Mouse (Mus musculus): ENCODE results near the gene Vamp1. TPM values are rescaled to one million over a fixed set of nuclear protein-coding genes. Genes with fewer than 3 reads are reported as not detected.
"Not testable (repeated sequence)": the region's sequence is repeated elsewhere in the genome, so short reads cannot be mapped to it uniquely, and the experiment has no call there.

The Vamp1 gene
- total and polyA plus RNA-seq, 3 experiments: 1.5 to 5.5 TPM; not detected in 1

- no peak for DNase-seq (ENCODE audit: low read depth, low spot score)
These were observed 64.4 kb downstream of the Vamp1 start for GRCm38 (mm10) chr6:125279729-125280128.

GRCm38 (mm10) chr6:125282721-125283120 lies 67.4 kb downstream of the Vamp1 start:
- H3K9me3 ChIP-seq (replicated peaks; ENCODE audit: insufficient read depth, low read length); H3K4me3 ChIP-seq (ENCODE audit: control insufficient read depth in 1 of 2, insufficient read depth in 1 of 2, low read depth in 2 of 2, low read length in 2 of 2); H3K27me3 ChIP-seq (ENCODE audit: control insufficient read depth in 1 of 2, insufficient read depth in 2 of 2, low read length in 2 of 2); H3K27ac ChIP-seq (ENCODE audit: control insufficient read depth, low read depth, low read length); DNase-seq (ENCODE audit: low read depth, low spot score); H3K9ac ChIP-seq (ENCODE audit: control insufficient read depth, low read depth, low read length, poor library complexity, severe bottlenecking); H3K36me3 ChIP-seq (ENCODE audit: control insufficient read depth in 1 of 2, insufficient read depth in 2 of 2, low read length in 2 of 2); H3K79me2 ChIP-seq (ENCODE audit: control insufficient read depth, insufficient read depth, low read length, poor library complexity); H3K4me1 ChIP-seq (ENCODE audit: control insufficient read depth in 1 of 2, insufficient read depth in 2 of 2, low read length in 2 of 2): not testable (repeated sequence)

More at GRCm38 (mm10) chr6:125279729-125280128, 64.4 kb downstream of the Vamp1 start:
- Histone ChIP-seq H3K4me3 (ENCODE audit: control insufficient read depth in 1 of 2, insufficient read depth in 1 of 2, low read depth in 2 of 2, low read length in 2 of 2) (no peak overlapping the region), H3K27me3 (ENCODE audit: control insufficient read depth in 1 of 2, insufficient read depth in 2 of 2, low read length in 2 of 2) (peaks cover 2 to 3% of the 10 kb centered on the region in 2 experiments; a peak in 2 of 4 replicates), H3K36me3 (ENCODE audit: control insufficient read depth in 1 of 2, insufficient read depth in 2 of 2, low read length in 2 of 2) (no peaks in the 10 kb centered on the region), H3K9me3 (replicated peaks; ENCODE audit: insufficient read depth, low read length) (no peaks in the 10 kb centered on the region), H3K79me2 (ENCODE audit: control insufficient read depth, insufficient read depth, low read length, poor library complexity) (no peaks in the 10 kb centered on the region), H3K4me1 (ENCODE audit: control insufficient read depth in 1 of 2, insufficient read depth in 2 of 2, low read length in 2 of 2) (no peaks in the 10 kb centered on the region), H3K9ac (ENCODE audit: control insufficient read depth, low read depth, low read length, poor library complexity, severe bottlenecking) (no peak overlapping the region), H3K27ac (ENCODE audit: control insufficient read depth, low read depth, low read length) (no peak overlapping the region)
- TF ChIP-seq HCFC1 (IDR thresholded peaks at IDR 0.05; ENCODE audit: low read depth, low read length): no peak
- TF ChIP-seq USF1 (IDR thresholded peaks at IDR 0.05; ENCODE audit: low read depth, low read length): no peak
- TF ChIP-seq RCOR1 (IDR thresholded peaks at IDR 0.05; ENCODE audit: low read depth, low read length): no peak
- TF ChIP-seq SIN3A (IDR thresholded peaks at IDR 0.05; ENCODE audit: low read length): no peak
- TF ChIP-seq TAL1 (IDR thresholded peaks at IDR 0.05; ENCODE audit: low read length): no peak
- TF ChIP-seq BHLHE40 (IDR thresholded peaks at IDR 0.05; ENCODE audit: borderline replicate concordance, low read depth, low read length): no peak
- TF ChIP-seq ELF1 (IDR thresholded peaks at IDR 0.05; ENCODE audit: low read depth, low read length): no peak
- no peak for TF ChIP-seq GATA1 (IDR thresholded peaks at IDR 0.05; ENCODE audit: low read depth, low read length)
- TF ChIP-seq NRF1 (IDR thresholded peaks at IDR 0.05; ENCODE audit: insufficient read depth, low read depth, low read length, poor library complexity, severe bottlenecking): no peak
- no peak for TF ChIP-seq ZKSCAN1 (IDR thresholded peaks at IDR 0.05; ENCODE audit: low read depth, low read length)
- TF ChIP-seq TCF12 (IDR thresholded peaks at IDR 0.05; ENCODE audit: low read depth, low read length): no peak
- TF ChIP-seq MAFK (IDR thresholded peaks at IDR 0.05; ENCODE audit: borderline replicate concordance, low read depth, low read length): no peak
- no peak for TF ChIP-seq RAD21 (IDR thresholded peaks at IDR 0.05; ENCODE audit: low read depth, low read length)
- no peak for TF ChIP-seq USF2 (IDR thresholded peaks at IDR 0.05; ENCODE audit: borderline replicate concordance in 1 of 2, insufficient read depth in 1 of 2, low read depth in 1 of 2, low read length in 2 of 2)

GRCm38 (mm10) chr6:125284250-125284649 lies 68.9 kb downstream of the Vamp1 start:
- TF ChIP-seq MXI1 (IDR thresholded peaks at IDR 0.05; ENCODE audit: low read depth, low read length) (no peak), HCFC1 (IDR thresholded peaks at IDR 0.05; ENCODE audit: low read depth, low read length) (no peak), BHLHE40 (IDR thresholded peaks at IDR 0.05; ENCODE audit: borderline replicate concordance, low read depth, low read length) (no peak), USF2 (IDR thresholded peaks at IDR 0.05; ENCODE audit: borderline replicate concordance in 1 of 2, insufficient read depth in 1 of 2, low read depth in 1 of 2, low read length in 2 of 2) (no peak), MAZ (IDR thresholded peaks at IDR 0.05; ENCODE audit: low read depth, low read length) (no peak), ELF1 (IDR thresholded peaks at IDR 0.05; ENCODE audit: low read depth, low read length) (no peak), MAFK (IDR thresholded peaks at IDR 0.05; ENCODE audit: borderline replicate concordance, low read depth, low read length) (no peak), E2F4 (IDR thresholded peaks at IDR 0.05; ENCODE audit: borderline replicate concordance, low read depth, low read length) (no peak)
- Histone ChIP-seq H3K27me3 (ENCODE audit: control insufficient read depth in 1 of 2, insufficient read depth in 2 of 2, low read length in 2 of 2) (peaks cover 3 to 8% of the 10 kb centered on the region in 2 experiments; a peak in 3 of 4 replicates), H3K9me3 (replicated peaks; ENCODE audit: insufficient read depth, low read length) (no peaks in the 10 kb centered on the region), H3K27ac (ENCODE audit: control insufficient read depth, low read depth, low read length) (no peak overlapping the region), H3K36me3 (ENCODE audit: control insufficient read depth in 1 of 2, insufficient read depth in 2 of 2, low read length in 2 of 2) (no peaks in the 10 kb centered on the region), H3K9ac (ENCODE audit: control insufficient read depth, low read depth, low read length, poor library complexity, severe bottlenecking) (no peak overlapping the region), H3K4me3 (ENCODE audit: control insufficient read depth in 1 of 2, insufficient read depth in 1 of 2, low read depth in 2 of 2, low read length in 2 of 2) (no peak overlapping the region), H3K4me1 (ENCODE audit: control insufficient read depth in 1 of 2, insufficient read depth in 2 of 2, low read length in 2 of 2) (no peaks in the 10 kb centered on the region), H3K79me2 (ENCODE audit: control insufficient read depth, insufficient read depth, low read length, poor library complexity) (no peaks in the 10 kb centered on the region)
- no peak for DNase-seq (ENCODE audit: low read depth, low spot score)
